Mouse (Mus musculus) bone marrow, adult 2 months (tissue): Measurements from ENCODE around the gene Sfmbt1. TPM values are rescaled to one million over a fixed set of nuclear protein-coding genes. Genes with fewer than 3 reads are reported as not detected.

Experiments
- H3K27ac ChIP-seq: fragments of 200-500 bp; 2 replicates; pipeline ENCODE4 v1.5.1; 2012; ENCODE audit warnings: low read depth, mild to moderate bottlenecking, control low read depth, inconsistent platforms, low read length; ENCODE audit not compliant: control insufficient read depth, poor library complexity, insufficient read depth
- H3K4me1 ChIP-seq: fragments of 200-500 bp; 2 replicates; pipeline ENCODE4 v1.6.1; 2011; ENCODE audit warnings: low read length; ENCODE audit not compliant: control insufficient read depth, insufficient read depth
- H3K4me3 ChIP-seq: fragments of 200-500 bp; replicated peaks from 2 replicates; pipeline ENCODE3; 2011; ENCODE audit warnings: mild to moderate bottlenecking, low read depth, low read length, control low read depth; ENCODE audit not compliant: control insufficient read depth
- CTCF ChIP-seq: fragments of 200-500 bp; IDR thresholded peaks from 2 replicates; pipeline ENCODE4 v1.5.1; 2011; ENCODE audit warnings: low read length, control low read depth; ENCODE audit not compliant: control insufficient read depth, insufficient read depth
- POLR2A ChIP-seq: fragments of 200-500 bp; IDR thresholded peaks from 2 replicates; pipeline ENCODE4 v1.6.1; 2011; ENCODE audit warnings: low read depth, mild to moderate bottlenecking, control low read depth, low read length, borderline replicate concordance; ENCODE audit not compliant: control insufficient read depth
- WGBS: fragments of 180-500 bp; shearing (Covaris S2); methylation state at CpG from one replicate; pipeline ENCODE4 v1.1.7; 2018; 5-methylcytosine and 5-hydroxymethylcytosine counted together
- polyA plus RNA-seq: library from polyadenylated mRNA; stranded (reverse); fragments of >200 nt; gene quantifications from 2 replicates; pipeline ENCODE4 v1.2.4, GENCODE M21; 2011; ENCODE audit warnings: low replicate concordance; ENCODE audit not compliant: missing spikeins, insufficient read depth, insufficient read length

The Sfmbt1 gene
- polyA plus RNA-seq, 1 experiment: 8.9 TPM

GRCm38 (mm10) chr14:30824456-30824995 is 109.9 kb downstream of the Sfmbt1 start:
- no peak for TF ChIP-seq POLR2A
- no peak for TF ChIP-seq CTCF
- H3K4me3 ChIP-seq: no peak overlapping the region
- peaks cover 2% of the 10 kb centered on the region; the same call in 1 of the 2 replicates for H3K4me1 ChIP-seq
- WGBS: 69% methylated on average over 6 of the region's 6 CpGs
- H3K27ac ChIP-seq: no peak overlapping the region

DNA sequence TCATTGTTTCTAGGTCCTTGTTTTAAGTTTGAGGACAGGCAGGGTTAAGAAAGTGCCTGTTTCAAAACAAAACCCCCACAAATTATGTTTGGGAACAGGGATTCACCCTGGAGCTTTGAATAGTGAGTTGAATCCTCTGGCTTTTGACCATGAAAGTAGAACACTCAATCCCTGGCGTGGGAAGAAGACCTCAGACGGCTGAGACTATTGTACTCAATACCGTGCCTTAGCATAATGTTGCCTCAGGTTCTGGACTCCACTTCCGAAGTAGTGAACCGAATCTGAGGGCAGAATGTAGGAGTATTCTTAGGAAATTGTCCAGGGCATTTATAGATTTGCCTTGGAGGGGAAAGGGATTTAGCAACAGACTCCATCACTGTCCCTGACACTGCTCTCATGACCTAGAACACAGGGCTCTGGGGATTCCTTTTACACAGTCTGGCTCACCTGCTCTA is 110.4 kb downstream of the Sfmbt1 start:
- H3K4me3 ChIP-seq: no peak overlapping the region
- TF ChIP-seq POLR2A (no peak), CTCF (no peak)
- H3K4me1 ChIP-seq: peaks cover 2% of the 10 kb centered on the region; the same call in 1 of the 2 replicates
- no peak overlapping the region for H3K27ac ChIP-seq
- WGBS: 48% methylated on average over 5 of the region's 5 CpGs

GRCm38 (mm10) chr14:30825476-30826131 is 111.0 kb downstream of the Sfmbt1 start, which contains the start of gene Tmem110:
TSS of gene Tmem110 (plus strand) at chr14:30825590.
- WGBS: under 1% methylated on average over 68 of the region's 68 CpGs
- Histone ChIP-seq H3K4me1 (peaks cover 2% of the 10 kb centered on the region; the same call in 1 of the 2 replicates), H3K27ac (peak within 1 kb of the TSS; percentile 44; the same call in 1 of the 2 replicates), H3K4me3 (peak within 1 kb of the TSS; percentile 67)
- TF ChIP-seq POLR2A (peak; percentile 41; the same call in 1 of the 2 replicates), CTCF (no peak)

DNA sequence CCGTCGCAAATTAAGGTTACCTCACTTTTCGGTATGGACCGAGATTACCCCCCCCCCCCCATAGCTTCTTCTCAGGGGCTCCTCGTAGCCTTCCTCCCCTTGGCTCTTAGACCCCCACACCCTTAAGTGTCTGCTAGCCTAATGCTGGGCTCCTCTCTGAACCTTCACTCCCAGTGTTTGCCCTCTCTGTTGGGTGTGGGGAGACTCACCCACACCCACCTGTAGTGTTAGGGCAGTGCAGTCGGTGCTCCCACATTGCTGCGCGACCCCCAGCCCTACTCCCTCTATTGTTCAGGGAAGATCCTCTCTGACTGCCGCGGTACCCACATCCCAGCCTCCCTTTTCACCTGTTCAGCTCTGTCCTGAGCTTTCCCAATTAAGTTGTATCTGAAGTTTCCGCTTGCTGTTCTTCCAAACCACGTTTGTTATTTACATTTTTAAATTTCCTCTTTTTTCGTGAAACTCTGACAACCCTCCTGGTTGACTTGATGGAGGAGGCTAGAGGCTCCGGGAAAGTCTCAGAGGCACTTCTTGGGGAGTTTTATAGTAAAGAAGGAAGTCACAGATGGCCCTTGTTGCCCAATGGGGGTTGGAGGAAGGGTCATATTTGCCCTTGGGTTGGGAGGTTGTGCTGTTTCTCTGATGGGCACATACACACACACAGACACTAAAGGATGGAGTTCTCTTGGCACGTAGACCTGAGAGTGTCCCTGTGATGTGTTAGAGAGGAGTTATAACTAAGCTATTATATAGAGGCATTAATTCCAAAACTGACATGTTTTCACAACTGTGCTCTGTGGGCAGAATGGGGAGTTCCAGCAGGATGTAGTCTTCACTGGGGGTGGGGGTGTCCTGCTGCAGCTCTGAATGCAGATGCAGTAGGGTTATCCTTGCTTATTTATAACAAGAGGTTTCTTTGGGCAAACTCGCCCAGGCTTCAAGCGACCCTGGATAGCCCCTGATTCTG is 111.8 kb downstream of the Sfmbt1 start:
- 13% methylated on average over 17 of the region's 17 CpGs for WGBS
- H3K4me1 ChIP-seq: peaks cover 2% of the 10 kb centered on the region; the same call in 1 of the 2 replicates
- H3K27ac ChIP-seq: 0 out of 2 replicates have a peak overlapping the region, but pooled peaks have one; percentile 8
- TF ChIP-seq CTCF (no peak), POLR2A (no peak)
- peak overlapping the region; percentile 67 for H3K4me3 ChIP-seq

DNA sequence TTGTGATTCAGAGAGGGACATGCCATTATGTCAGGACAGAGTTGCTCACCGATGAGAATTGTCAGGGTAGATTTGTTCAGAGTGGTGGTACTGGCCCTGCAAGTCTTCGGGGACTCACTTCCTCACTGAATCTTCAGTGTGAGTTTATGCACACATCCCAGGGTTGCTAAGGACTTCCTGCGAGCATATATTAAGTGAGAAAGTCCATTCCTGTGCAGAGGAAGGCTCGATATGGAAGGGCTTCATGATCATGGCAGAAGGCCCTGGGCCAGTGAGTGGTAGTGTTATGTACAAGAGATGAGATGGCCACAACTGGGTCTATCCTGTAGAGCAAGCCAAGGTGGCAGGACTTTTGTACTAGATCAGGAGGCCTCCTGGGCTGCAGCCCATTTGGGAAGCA is 112.8 kb downstream of the Sfmbt1 start:
- TF ChIP-seq POLR2A (no peak), CTCF (no peak)
- Histone ChIP-seq H3K4me3 (no peak overlapping the region), H3K4me1 (peaks cover 2% of the 10 kb centered on the region; the same call in 1 of the 2 replicates), H3K27ac (no peak overlapping the region)
- 55% methylated on average over 4 of the region's 4 CpGs for WGBS

GRCm38 (mm10) chr14:30828077-30828476 is 113.4 kb downstream of the Sfmbt1 start:
- H3K27ac ChIP-seq: no peak overlapping the region
- H3K4me1 ChIP-seq: peaks cover 2% of the 10 kb centered on the region; the same call in 1 of the 2 replicates
- 84% methylated on average over 4 of the region's 4 CpGs for whole genome bisulfite sequencing
- no peak overlapping the region for H3K4me3 ChIP-seq
- TF ChIP-seq POLR2A: no peak

- TF ChIP-seq POLR2A (no peak), CTCF (no peak)
- peaks cover 2% of the 10 kb centered on the region; the same call in 1 of the 2 replicates for H3K4me1 ChIP-seq
- no peak overlapping the region for H3K27ac ChIP-seq
- no peak overlapping the region for H3K4me3 ChIP-seq
- 73% methylated on average over 11 of the region's 11 CpGs for WGBS
Measured at GRCm38 (mm10) chr14:30828635-30829460, 114.2 kb downstream of the Sfmbt1 start.
